Mouse (Mus musculus) urinary bladder, adult 18-20 months (tissue): ENCODE results near the gene Cfap54.

Experiments used
- DNase-seq, 2 experiments: peaks; one replicate each; pipeline ENCODE4 v3.0.0; 2022; ENCODE audit warnings: low spot score in 2 of 2, mixed read lengths in 2 of 2

Gene Cfap54

GRCm38 (mm10) chr10:92730339-92730738, 351.1 kb downstream of the Cfap54 start:
- no peak for DNase-seq

- DNase-seq: no peak
Observed at GRCm38 (mm10) chr10:92728723-92729122, 352.7 kb downstream of the Cfap54 start.
